Mouse (Mus musculus) stomach, embryonic 14.5 days (tissue): ENCODE measurements at regions not wholly inside any gene's neighbourhood (a gene's known extent, or its start where the extent isn't known, plus 50 kb on each side); places are given as distances from the start of the nearest gene placed in this dataset.

ENCODE experiments used
- ATAC-seq: fragments of 200-750 bp; cut with Nextera tagmentation; 2 replicates; pipeline ENCODE4 v1.8.0; 2017; ENCODE audit warnings: low read depth, moderate TSS enrichment; ENCODE audit not compliant: insufficient number of reproducible peaks, insufficient read depth, low FRiP score
- H3K27ac ChIP-seq: fragments of 300-500 bp; sonication (generic); 2 replicates; pipeline ENCODE4 v1.5.1; 2014; ENCODE audit warnings: mild to moderate bottlenecking, low read length, moderate library complexity, mixed read lengths
- H3K27me3 ChIP-seq: fragments of 300-500 bp; sonication (generic); 2 replicates; pipeline ENCODE4 v1.6.1; 2014; ENCODE audit warnings: low read length, control low read depth, mixed read lengths; ENCODE audit not compliant: control insufficient read depth, insufficient read depth
- H3K36me3 ChIP-seq: fragments of 300-500 bp; sonication (generic); 2 replicates; pipeline ENCODE4 v1.6.1; 2014; ENCODE audit warnings: mild to moderate bottlenecking, control low read depth, low read length, moderate library complexity, mixed read lengths; ENCODE audit not compliant: control insufficient read depth, insufficient read depth
- H3K4me1 ChIP-seq: fragments of 300-500 bp; sonication (generic); 2 replicates; pipeline ENCODE4 v1.6.1; 2014; ENCODE audit warnings: low read length, control low read depth, mixed read lengths; ENCODE audit not compliant: control insufficient read depth, insufficient read depth
- H3K4me2 ChIP-seq: fragments of 300-500 bp; sonication (generic); replicated peaks from 2 replicates; pipeline ENCODE4 v1.6.1; 2014; ENCODE audit warnings: low read depth, low read length, control low read depth
- H3K4me3 ChIP-seq: fragments of 300-500 bp; sonication (generic); 2 replicates; pipeline ENCODE4 v1.5.1; 2014; ENCODE audit warnings: low read depth, low read length, control low read depth
- H3K9ac ChIP-seq: fragments of 300-500 bp; sonication (generic); replicated peaks from 2 replicates; pipeline ENCODE4 v1.6.1; 2014; ENCODE audit warnings: low read depth, mild to moderate bottlenecking, control low read depth, low read length, moderate library complexity, mixed read lengths
- H3K9me3 ChIP-seq: fragments of 300-500 bp; sonication (generic); 2 replicates; pipeline ENCODE4 v1.6.1; 2016; ENCODE audit warnings: low read depth, low read length, control low read depth; ENCODE audit not compliant: control insufficient read depth
- WGBS: fragments of 180-500 bp; shearing (Covaris S2); extraction: QIAGEN DNeasy Blood & Tissue Kit; methylation state at CpG from one replicate; pipeline ENCODE4 v1.1.7; 2014; 5-methylcytosine and 5-hydroxymethylcytosine counted together

- no peak overlapping the region for H3K4me2 ChIP-seq
- 22% methylated on average over 9 of the region's 9 CpGs for WGBS
- H3K9ac ChIP-seq, result no peak overlapping the region
- H3K4me3 ChIP-seq, result no peak overlapping the region
- no peaks in the 10 kb centered on the region for H3K27me3 ChIP-seq
- no peaks in the 10 kb centered on the region for H3K4me1 ChIP-seq
- peak overlapping the region; percentile 46; the same call in 1 of the 2 replicates for H3K27ac ChIP-seq
- H3K36me3 ChIP-seq, result no peaks in the 10 kb centered on the region
- no peaks in the 10 kb centered on the region for H3K9me3 ChIP-seq
- peak; percentile 67; the same call in 1 of the 2 replicates for ATAC-seq
Measured at GRCm38 (mm10) chr11:17859364-17860131, 94.1 kb downstream of the Etaa1 start.

GRCm38 (mm10) chr11:17864833-17865397, 88.8 kb downstream of the Etaa1 start:
- no peak overlapping the region for H3K4me3 ChIP-seq

DNA sequence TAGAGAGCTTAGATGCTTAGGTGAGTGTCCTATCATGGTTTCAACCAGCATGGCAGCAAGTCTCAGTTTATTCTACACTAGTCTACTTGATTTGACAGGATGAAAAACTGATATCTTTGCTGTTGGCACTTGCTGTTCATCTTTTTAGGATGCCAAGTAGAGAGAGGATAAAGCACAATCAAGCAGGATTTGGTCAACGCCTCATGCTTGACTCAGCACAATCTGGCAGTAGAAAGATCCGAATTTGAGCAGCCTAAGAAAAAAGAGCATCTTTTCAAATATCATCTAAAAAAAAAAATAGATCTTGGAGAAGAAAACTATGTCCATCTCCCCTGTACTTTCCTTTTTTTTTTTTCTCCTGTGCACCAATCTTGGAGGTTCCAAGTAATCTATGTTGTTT, 83.0 kb downstream of the Etaa1 start:
- Histone ChIP-seq H3K27me3 (no peaks in the 10 kb centered on the region), H3K36me3 (no peaks in the 10 kb centered on the region), H3K27ac (no peak overlapping the region), H3K4me2 (no peak overlapping the region), H3K9ac (no peak overlapping the region), H3K4me1 (no peaks in the 10 kb centered on the region), H3K9me3 (no peaks in the 10 kb centered on the region), H3K4me3 (no peak overlapping the region)
- no peak for ATAC-seq
- WGBS, result 81% methylated on average over 2 of the region's 2 CpGs

More at GRCm38 (mm10) chr11:17864833-17865397, 88.8 kb downstream of the Etaa1 start:
- no peaks in the 10 kb centered on the region for H3K9me3 ChIP-seq
- H3K36me3 ChIP-seq, result no peaks in the 10 kb centered on the region
- H3K27me3 ChIP-seq, result no peaks in the 10 kb centered on the region
- no peak overlapping the region for H3K9ac ChIP-seq
- no peak for ATAC-seq
- 0 out of 2 replicates have a peak, but pooled peaks cover 5% of the 10 kb centered on the region for H3K4me1 ChIP-seq
- H3K4me2 ChIP-seq, result no peak overlapping the region
- no peak overlapping the region for H3K27ac ChIP-seq
- WGBS, result 14% methylated on average over 4 of the region's 4 CpGs

- Histone ChIP-seq H3K9ac (no peak overlapping the region), H3K27me3 (no peaks in the 10 kb centered on the region), H3K4me3 (no peak overlapping the region), H3K4me1 (no peaks in the 10 kb centered on the region), H3K9me3 (no peaks in the 10 kb centered on the region), H3K36me3 (no peaks in the 10 kb centered on the region), H3K4me2 (no peak overlapping the region), H3K27ac (no peak overlapping the region)
- ATAC-seq, result no peak
- 60% methylated on average over 7 of the region's 7 CpGs for WGBS
Measured at GRCm38 (mm10) chr11:17871920-17872319, 81.8 kb downstream of the Etaa1 start.

DNA sequence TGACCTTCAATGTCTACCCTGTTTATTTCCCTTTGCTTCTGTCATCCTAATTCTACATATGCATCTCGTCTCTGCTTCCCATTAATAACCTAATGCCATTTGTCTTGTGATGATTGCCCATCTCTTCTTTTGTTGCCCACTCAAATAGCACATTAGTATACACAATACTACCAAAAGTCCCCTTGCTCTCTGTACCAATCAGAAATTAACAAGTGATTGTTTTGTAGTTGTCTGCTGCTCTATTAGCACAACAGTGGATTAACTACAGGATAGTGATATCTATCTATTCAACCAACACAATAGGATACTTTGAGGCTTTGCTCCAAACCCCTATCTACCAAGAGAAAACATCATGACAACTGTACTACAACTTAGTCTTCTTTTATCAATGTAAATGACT, 70.4 kb downstream of the Etaa1 start:
- ATAC-seq, result no peak
- Histone ChIP-seq H3K36me3 (no peaks in the 10 kb centered on the region), H3K4me1 (no peaks in the 10 kb centered on the region), H3K27me3 (no peaks in the 10 kb centered on the region), H3K9ac (no peak overlapping the region), H3K27ac (no peak overlapping the region), H3K9me3 (no peaks in the 10 kb centered on the region), H3K4me2 (no peak overlapping the region), H3K4me3 (no peak overlapping the region)
- WGBS, result 81% methylated on average over 1 of the region's 1 CpGs
